Comparison of ENCODE assay signal across 18 mouse cellular contexts in the genomic region with DNA sequence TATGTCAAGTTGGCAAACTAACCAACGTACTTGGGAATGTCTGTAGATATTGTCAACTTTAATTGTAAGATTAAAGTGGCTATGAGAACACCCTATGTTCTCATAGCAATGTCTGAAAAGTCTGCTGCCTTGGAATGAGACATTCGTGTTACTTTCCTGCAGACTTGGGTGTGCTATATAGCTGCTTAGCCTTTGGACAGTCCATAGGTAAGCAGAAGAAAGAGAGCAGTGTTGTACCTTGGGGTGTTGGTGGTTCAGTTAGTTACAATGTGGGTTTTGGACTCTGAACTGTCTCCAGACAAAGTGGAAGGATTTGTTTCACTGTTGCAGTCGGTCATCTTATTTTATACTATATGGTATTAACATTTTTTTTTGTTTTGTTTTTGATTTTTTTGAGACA. TPM values are rescaled to one million over a fixed set of nuclear protein-coding genes. Genes with fewer than 3 reads are reported as not detected.
"Had no signal": no experiment of that assay in that cellular context is flagged by ENCODE, and none has a peak within 500 bp of the region (broad histone marks: within the 10 kb centered on the region; RNA-seq: fewer than 3 reads in every experiment).

No protein-coding gene starts in this region.

- H3K27ac ChIP-seq: lung, embryonic 15.5 days; midbrain, embryonic 13.5 days; midbrain, embryonic 15.5 days; neural tube, embryonic 12.5 days had no signal

- H3K9me3 ChIP-seq: lung, embryonic 15.5 days; megakaryocyte, embryonic 14.5 days; midbrain, embryonic 13.5 days; midbrain, embryonic 15.5 days; neural tube, embryonic 12.5 days had no signal

- H3K27me3 ChIP-seq: lung, embryonic 15.5 days; megakaryocyte, embryonic 14.5 days; midbrain, embryonic 13.5 days; midbrain, embryonic 15.5 days; neural tube, embryonic 12.5 days had no signal

- H3K9ac ChIP-seq: liver, postnatal 0 days; lung, embryonic 15.5 days; midbrain, embryonic 13.5 days; midbrain, embryonic 15.5 days; neural tube, embryonic 12.5 days had no signal

- H3K4me1 ChIP-seq: lung, embryonic 15.5 days; midbrain, embryonic 13.5 days; midbrain, embryonic 15.5 days; neural tube, embryonic 12.5 days had no signal

- ATAC-seq: liver, postnatal 0 days; lung, postnatal 0 days; midbrain, embryonic 13.5 days; midbrain, embryonic 15.5 days had no signal

- DNase-seq: liver, postnatal 0 days; lung, adult 2 months; lung, postnatal 14 days; lung, postnatal 36 days; right cerebral cortex, postnatal 14 days; spleen, adult 18-20 months; thymus, adult 18-20 months; thymus, postnatal 25 days; thymus, postnatal 4 days had no signal

- H3K4me2 ChIP-seq: lung, embryonic 15.5 days; midbrain, embryonic 11.5 days; midbrain, embryonic 13.5 days; midbrain, embryonic 15.5 days; neural tube, embryonic 12.5 days had no signal

- H3K4me3 ChIP-seq: lung, embryonic 15.5 days; megakaryocyte, embryonic 14.5 days; midbrain, embryonic 13.5 days; midbrain, embryonic 15.5 days; neural tube, embryonic 12.5 days had no signal

RNA-seq across cellular contexts. Expression of a gene that starts 7.0 kb away (rescaled TPM):
- polyA plus RNA-seq: liver, postnatal 0 days; lung, embryonic 15.5 days; macrophage; midbrain, postnatal 0 days; neural tube, embryonic 12.5 days had no signal
